Mouse (Mus musculus) liver, adult 2 months (tissue): ENCODE measurements around the gene Gdf1. TPM values are rescaled to one million over a fixed set of nuclear protein-coding genes. Genes with fewer than 3 reads are reported as not detected.

Experiments used
- DNase-seq: peaks from one replicate; pipeline ENCODE4 v3.0.0-alpha.2; 2011; ENCODE audit warnings: low read depth, low spot score; ENCODE audit errors: extremely low read depth
- H3K27ac ChIP-seq: fragments of 200-500 bp; replicated peaks from 2 replicates; pipeline ENCODE4 v1.5.1; 2012; ENCODE audit warnings: low read depth, mild to moderate bottlenecking, control low read depth, inconsistent platforms, low read length; ENCODE audit not compliant: insufficient read depth
- H3K27me3 ChIP-seq: fragments of 200-500 bp; 2 replicates; pipeline ENCODE4 v1.6.1; 2012; ENCODE audit warnings: mild to moderate bottlenecking, moderate library complexity, low read length, inconsistent platforms; ENCODE audit not compliant: control insufficient read depth, insufficient read depth
- H3K36me3 ChIP-seq: fragments of 200-500 bp; 2 replicates; pipeline ENCODE4 v1.6.1; 2012; ENCODE audit warnings: low read length, inconsistent platforms; ENCODE audit not compliant: control insufficient read depth, insufficient read depth
- H3K4me1 ChIP-seq: fragments of 200-500 bp; 2 replicates; pipeline ENCODE4 v1.6.1; 2011; ENCODE audit warnings: low read length; ENCODE audit not compliant: control insufficient read depth, insufficient read depth
- H3K4me3 ChIP-seq: fragments of 200-500 bp; 2 replicates; pipeline ENCODE4 v1.5.1; 2011; ENCODE audit warnings: low read depth, mild to moderate bottlenecking, control low read depth, low read length, moderate library complexity; ENCODE audit not compliant: insufficient read depth
- H3K79me2 ChIP-seq: fragments of 200-500 bp; 2 replicates; pipeline ENCODE4 v1.6.1; 2012; ENCODE audit warnings: inconsistent platforms, mild to moderate bottlenecking, low read length, moderate library complexity; ENCODE audit not compliant: control insufficient read depth, insufficient read depth
- H3K9ac ChIP-seq: fragments of 200-500 bp; 2 replicates; pipeline ENCODE4 v1.6.1; 2012; ENCODE audit warnings: low read depth, mild to moderate bottlenecking, control low read depth, inconsistent platforms, low read length
- CTCF ChIP-seq: fragments of 200-500 bp; IDR thresholded peaks from 2 replicates; pipeline ENCODE4 v1.5.1; 2011; ENCODE audit warnings: low read depth, low read length, control low read depth
- POLR2A ChIP-seq: fragments of 200-500 bp; IDR thresholded peaks from 2 replicates; pipeline ENCODE4 v1.6.1; 2011; ENCODE audit warnings: low read length, control low read depth; ENCODE audit not compliant: insufficient read depth; ENCODE audit errors: extremely low read depth
- WGBS: fragments of 180-500 bp; shearing (Covaris S2); methylation state at CpG from one replicate; pipeline ENCODE4 v1.1.7; 2018; 5-methylcytosine and 5-hydroxymethylcytosine counted together
- polyA plus RNA-seq: library from polyadenylated mRNA; depleted of rRNA; stranded (reverse); fragments of >200 nt; gene quantifications from 2 replicates; pipeline ENCODE4 v1.2.3, GENCODE M21; 2012
- total RNA-seq: library from RNA; depleted of rRNA; stranded (reverse); fragments of >200 nt; gene quantifications from 2 replicates; pipeline ENCODE4 v1.2.3, GENCODE M21; 2014

Gene Gdf1
- total and polyA plus RNA-seq, 2 experiments = not detected

DNA sequence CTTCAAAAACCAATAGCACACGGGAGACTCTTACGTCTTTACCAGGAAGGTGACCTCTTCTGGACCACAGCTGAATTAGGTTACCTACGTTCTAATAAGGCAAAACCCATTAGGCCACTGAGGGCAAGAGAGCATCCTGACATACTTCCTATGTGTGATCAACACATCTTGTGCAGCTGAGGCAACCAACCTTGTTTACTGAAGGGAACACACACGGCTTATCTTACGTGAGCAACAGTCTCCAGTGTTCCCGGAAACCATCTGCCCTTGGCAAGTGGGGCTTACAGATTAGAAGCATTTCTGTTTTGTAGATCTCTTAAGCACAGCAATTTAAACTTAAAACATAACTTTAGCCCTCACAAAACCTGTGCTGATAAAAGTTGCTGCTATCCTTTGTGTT, 2.1 kb upstream of the Gdf1 start:
- TF ChIP-seq POLR2A (no peak), CTCF (no peak)
- Histone ChIP-seq H3K36me3 (peaks cover 15% of the 10 kb centered on the region), H3K27me3 (no peaks in the 10 kb centered on the region), H3K9ac (no peak overlapping the region), H3K4me3 (no peak overlapping the region), H3K79me2 (no peaks in the 10 kb centered on the region), H3K4me1 (no peaks in the 10 kb centered on the region), H3K27ac (no peak overlapping the region)
- DNase-seq = no peak
- WGBS = 85% methylated on average over 6 of the region's 6 CpGs

DNA sequence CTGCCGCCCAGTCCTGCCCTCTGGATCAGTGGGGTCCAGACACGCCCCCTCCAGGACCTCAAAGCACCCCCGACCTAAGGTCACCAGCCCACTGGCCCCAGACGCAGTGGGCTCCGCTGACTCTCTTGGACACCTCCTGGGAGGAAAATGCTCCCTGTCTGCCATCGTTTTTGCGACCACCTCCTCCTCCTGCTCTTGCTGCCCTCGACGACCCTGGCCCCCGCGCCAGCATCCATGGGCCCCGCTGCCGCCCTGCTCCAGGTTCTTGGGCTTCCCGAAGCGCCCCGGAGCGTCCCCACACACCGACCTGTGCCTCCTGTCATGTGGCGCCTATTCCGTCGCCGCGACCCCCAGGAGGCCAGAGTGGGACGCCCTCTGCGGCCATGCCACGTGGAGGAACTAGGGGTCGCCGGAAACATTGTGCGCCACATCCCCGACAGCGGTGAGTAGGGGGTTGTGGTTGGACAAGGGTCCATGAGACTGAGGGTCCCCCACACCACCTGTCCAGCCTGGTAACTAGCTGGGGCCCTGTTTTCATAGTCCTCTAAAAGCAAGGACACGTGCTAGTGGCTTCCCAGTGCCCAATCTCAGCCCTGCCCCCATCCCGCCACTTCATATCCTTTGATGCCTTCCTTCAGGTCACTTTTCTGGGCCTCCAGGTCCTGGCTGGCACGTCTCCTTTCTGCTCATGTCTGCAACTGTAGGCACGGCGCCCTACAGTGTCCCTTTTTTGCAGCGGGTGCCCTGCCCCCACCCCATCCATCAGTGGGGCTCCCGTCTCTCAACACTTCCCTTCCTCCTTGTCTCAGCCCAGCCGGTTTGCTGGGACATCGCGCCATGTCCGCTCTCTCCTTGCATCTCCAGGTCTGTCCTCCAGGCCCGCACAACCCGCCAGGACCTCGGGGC, 471 bp downstream of the Gdf1 start:
- WGBS = 33% methylated on average over 45 of the region's 45 CpGs
- TF ChIP-seq CTCF = no peak
- TF ChIP-seq POLR2A = no peak
- Histone ChIP-seq H3K4me3 (no peak overlapping the region), H3K79me2 (no peaks in the 10 kb centered on the region), H3K36me3 (peaks cover 39% of the 10 kb centered on the region), H3K27ac (no peak overlapping the region), H3K4me1 (no peaks in the 10 kb centered on the region), H3K27me3 (no peaks in the 10 kb centered on the region), H3K9ac (no peak overlapping the region)
- DNase-seq = no peak

DNA sequence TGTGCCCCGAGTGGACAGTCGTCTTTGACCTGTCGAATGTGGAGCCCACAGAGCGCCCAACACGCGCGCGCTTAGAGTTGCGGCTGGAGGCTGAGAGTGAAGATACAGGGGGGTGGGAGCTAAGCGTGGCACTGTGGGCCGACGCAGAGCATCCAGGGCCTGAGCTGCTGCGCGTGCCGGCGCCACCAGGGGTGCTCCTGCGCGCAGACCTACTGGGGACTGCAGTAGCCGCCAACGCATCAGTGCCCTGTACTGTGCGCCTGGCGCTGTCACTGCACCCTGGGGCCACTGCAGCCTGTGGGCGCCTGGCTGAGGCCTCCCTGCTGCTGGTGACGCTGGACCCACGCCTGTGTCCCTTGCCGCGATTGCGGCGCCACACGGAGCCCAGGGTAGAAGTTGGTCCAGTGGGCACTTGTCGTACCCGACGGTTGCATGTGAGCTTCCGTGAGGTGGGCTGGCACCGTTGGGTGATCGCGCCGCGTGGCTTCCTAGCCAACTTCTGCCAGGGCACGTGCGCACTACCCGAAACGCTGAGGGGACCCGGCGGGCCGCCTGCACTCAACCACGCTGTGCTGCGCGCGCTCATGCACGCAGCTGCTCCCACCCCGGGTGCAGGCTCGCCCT, 1.2 kb downstream of the Gdf1 start:
- no peaks in the 10 kb centered on the region for H3K4me1 ChIP-seq
- WGBS = 80% methylated on average over 53 of the region's 53 CpGs
- no peak for TF ChIP-seq POLR2A
- TF ChIP-seq CTCF = no peak
- H3K27me3 ChIP-seq = no peaks in the 10 kb centered on the region
- DNase-seq = no peak
- no peak overlapping the region for H3K9ac ChIP-seq
- no peaks in the 10 kb centered on the region for H3K79me2 ChIP-seq
- H3K36me3 ChIP-seq = peaks cover 43% of the 10 kb centered on the region
- no peak overlapping the region for H3K4me3 ChIP-seq
- no peak overlapping the region for H3K27ac ChIP-seq

DNA sequence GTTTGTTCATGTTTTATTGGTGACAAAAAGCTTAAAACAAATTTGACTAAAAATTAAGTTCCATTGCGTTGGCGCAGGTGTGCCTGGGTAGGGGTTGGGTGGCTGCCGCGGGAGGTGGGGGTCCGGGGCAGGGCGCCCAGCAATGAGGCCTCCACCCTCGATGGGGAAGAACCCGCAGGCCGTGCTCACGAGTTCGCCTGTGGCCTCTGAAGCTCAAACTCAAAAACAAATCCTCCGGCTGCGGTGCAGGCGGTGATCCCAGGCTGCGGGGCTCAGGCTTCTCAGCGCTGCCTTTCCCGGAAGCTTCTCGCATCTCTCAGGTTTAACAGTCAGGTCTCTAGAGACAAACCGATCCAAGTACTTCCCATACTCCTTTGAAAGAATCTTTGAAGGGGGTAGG, 1.9 kb downstream of the Gdf1 start:
- no peak overlapping the region for H3K27ac ChIP-seq
- no peaks in the 10 kb centered on the region for H3K4me1 ChIP-seq
- no peak overlapping the region for H3K9ac ChIP-seq
- no peaks in the 10 kb centered on the region for H3K27me3 ChIP-seq
- no peak overlapping the region for H3K4me3 ChIP-seq
- peaks cover 47% of the 10 kb centered on the region for H3K36me3 ChIP-seq
- 95% methylated on average over 19 of the region's 19 CpGs for WGBS
- no peak for TF ChIP-seq POLR2A
- no peaks in the 10 kb centered on the region for H3K79me2 ChIP-seq
- DNase-seq = no peak

DNA sequence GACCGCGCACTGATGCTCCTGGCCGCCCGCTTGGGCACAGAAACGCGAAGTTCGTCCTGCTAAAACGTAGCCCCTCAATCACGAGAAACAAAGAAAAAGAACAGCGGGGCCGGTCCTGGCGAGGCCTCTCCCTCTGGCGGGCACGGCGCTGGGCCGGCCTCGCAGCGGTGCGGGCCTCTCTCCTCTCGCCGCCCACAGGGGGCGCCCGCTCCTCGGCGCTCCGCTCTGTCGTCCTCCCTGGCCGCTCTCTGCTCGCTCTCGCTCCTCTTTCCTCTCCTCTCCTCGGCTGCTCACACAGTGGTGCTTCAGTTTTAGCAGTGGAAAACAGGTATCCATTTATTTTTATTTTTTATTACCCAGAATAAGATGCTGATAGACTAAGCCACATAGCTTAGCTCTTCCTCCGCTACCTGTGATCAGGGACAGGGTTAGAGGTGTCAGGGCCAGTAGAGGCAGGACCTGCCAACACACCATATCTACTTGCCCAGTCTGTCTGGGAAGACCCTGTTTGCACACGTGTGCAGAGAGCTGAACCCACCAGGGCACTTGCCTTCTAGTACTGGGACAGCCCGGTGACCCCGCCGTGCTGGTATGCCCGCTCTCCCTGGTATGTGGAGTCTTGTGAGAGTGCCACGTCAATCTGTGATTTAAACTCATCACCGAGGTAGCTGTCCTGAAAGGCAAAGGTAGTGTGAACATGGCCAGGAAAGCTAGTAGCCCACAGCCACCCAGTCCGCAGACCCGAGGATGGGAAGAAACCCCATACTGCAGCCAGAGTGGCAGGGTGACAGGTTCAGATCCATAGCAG, 2.7 kb downstream of the Gdf1 start:
- Histone ChIP-seq H3K27ac (no peak overlapping the region), H3K79me2 (no peaks in the 10 kb centered on the region), H3K4me3 (no peak overlapping the region), H3K36me3 (peaks cover 51% of the 10 kb centered on the region), H3K9ac (no peak overlapping the region), H3K27me3 (no peaks in the 10 kb centered on the region), H3K4me1 (no peaks in the 10 kb centered on the region)
- no peak for DNase-seq
- TF ChIP-seq POLR2A (no peak), CTCF (peak; percentile 32; the same call in 1 of the 2 replicates)
- WGBS = 81% methylated on average over 41 of the region's 41 CpGs
